Mouse (Mus musculus) liver, embryonic 14.5 days (tissue): ENCODE data around the gene Zfp866. TPM values are rescaled to one million over a fixed set of nuclear protein-coding genes. Genes with fewer than 3 reads are reported as not detected.

Experiments used
- ATAC-seq: fragments of 200-750 bp; cut with Nextera tagmentation; 2 replicates; pipeline ENCODE4 v1.8.0; 2017; ENCODE audit warnings: moderate number of reproducible peaks, mild to moderate bottlenecking, moderate library complexity; ENCODE audit not compliant: insufficient read depth
- DNase-seq, 3 experiments: peaks; one replicate each; pipeline ENCODE4 v3.0.0-alpha.2; 2012 to 2013; ENCODE audit warnings: low read depth in 3 of 3, low spot score in 3 of 3
- H3K27ac ChIP-seq: fragments of 300-500 bp; sonication (generic); 2 replicates; pipeline ENCODE4 v1.5.1; 2014; ENCODE audit warnings: moderate library complexity, mild to moderate bottlenecking, control low read depth, inconsistent platforms
- H3K27me3 ChIP-seq: fragments of 300-500 bp; sonication (generic); 2 replicates; pipeline ENCODE4 v1.6.1; 2014; ENCODE audit warnings: mild to moderate bottlenecking, low read length, moderate library complexity; ENCODE audit not compliant: control insufficient read depth, insufficient read depth
- H3K36me3 ChIP-seq: fragments of 300-500 bp; sonication (generic); replicated peaks from 2 replicates; pipeline ENCODE4 v1.6.1; 2014; ENCODE audit warnings: low read depth; ENCODE audit not compliant: control insufficient read depth, insufficient read depth
- H3K4me1 ChIP-seq, 2 experiments: fragments of 200-500 bp in 1 of 2; fragments of 300-500 bp in 1 of 2; sonication (generic) in 1 of 2; replicated peaks; 2 replicates each; pipeline ENCODE4 v1.6.1; 2012 to 2014; ENCODE audit warnings: antibody characterized with exemption in 1 of 2, inconsistent platforms in 1 of 2, low read length in 1 of 2; ENCODE audit not compliant: control insufficient read depth in 2 of 2, insufficient read depth in 2 of 2
- H3K4me2 ChIP-seq: fragments of 300-500 bp; sonication (generic); 2 replicates; pipeline ENCODE4 v1.6.1; 2014; ENCODE audit warnings: low read depth, mild to moderate bottlenecking, control low read depth, moderate library complexity
- H3K4me3 ChIP-seq, 2 experiments: fragments of 200-500 bp in 1 of 2; fragments of 300-500 bp in 1 of 2; sonication (generic) in 1 of 2; 2 replicates each; pipeline ENCODE4 v1.5.1; 2012 to 2014; ENCODE audit warnings: low read depth in 2 of 2, low read length in 2 of 2, mild to moderate bottlenecking in 2 of 2, control low read depth in 1 of 2, inconsistent platforms in 1 of 2, moderate library complexity in 1 of 2; ENCODE audit not compliant: insufficient read depth in 1 of 2
- H3K9ac ChIP-seq: fragments of 300-500 bp; sonication (generic); replicated peaks from 2 replicates; pipeline ENCODE4 v1.6.1; 2014; ENCODE audit warnings: mild to moderate bottlenecking, control low read depth, moderate library complexity
- H3K9me3 ChIP-seq: fragments of 300-500 bp; sonication (generic); 2 replicates; pipeline ENCODE4 v1.6.1; 2016; ENCODE audit warnings: low read length, mixed read lengths; ENCODE audit not compliant: control insufficient read depth
- CTCF ChIP-seq: IDR thresholded peaks from 2 replicates; pipeline ENCODE4 v1.5.1; 2016; ENCODE audit warnings: antibody characterized with exemption, low read depth, control low read depth
- EP300 ChIP-seq: IDR thresholded peaks from 2 replicates; pipeline ENCODE4 v1.6.1; 2016; ENCODE audit warnings: antibody characterized with exemption, low read depth
- WGBS: fragments of 180-500 bp; shearing (Covaris S2); extraction: QIAGEN DNeasy Blood & Tissue Kit; methylation state at CpG from one replicate; pipeline ENCODE4 v1.1.7; 2014; ENCODE audit not compliant: insufficient replicate concordance; 5-methylcytosine and 5-hydroxymethylcytosine counted together
- polyA plus RNA-seq, 2 experiments: library from polyadenylated mRNA; depleted of rRNA in 1 of 2; stranded (reverse) in 1 of 2; unstranded in 1 of 2; fragments of >200 nt; fragmentation: Nextera tagmentation in 1 of 2; extraction: Ambion mirVana in 1 of 2; gene quantifications; 2 replicates each; pipeline versions ENCODE4 v1.2.1 to v1.2.3; 2012 to 2014

Zfp866 gene
- polyA plus RNA-seq, 2 experiments: 5.8 to 6.0 TPM

DNA sequence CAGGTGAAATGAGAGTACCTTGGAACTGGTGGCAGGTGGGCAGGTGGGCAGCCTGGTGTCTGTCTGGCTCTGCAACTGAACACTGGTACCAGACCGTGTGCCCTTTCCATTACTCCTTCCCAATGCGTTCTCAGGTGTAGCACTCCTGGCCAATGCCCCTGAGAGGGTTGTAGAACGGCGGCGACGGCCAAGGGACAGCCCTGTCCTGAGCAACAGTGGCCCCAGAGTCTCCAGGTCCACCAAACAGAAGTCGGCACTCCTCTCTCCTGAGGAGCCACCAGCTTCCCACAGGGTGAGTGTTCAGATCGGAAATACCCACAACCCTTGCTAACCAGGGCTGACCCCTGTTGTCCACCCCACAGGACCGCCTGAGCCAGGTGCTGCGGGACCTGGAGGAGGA, 14.1 kb upstream of the Zfp866 start:
- DNase-seq (no peak), ATAC-seq (no peak)
- TF ChIP-seq CTCF: no peak
- TF ChIP-seq EP300: no peak
- WGBS: 86% methylated on average over 10 of the region's 10 CpGs
- no peak overlapping the region for H3K4me2 ChIP-seq
- no peak overlapping the region for H3K9ac ChIP-seq
- no peaks in the 10 kb centered on the region for H3K9me3 ChIP-seq
- H3K27me3 ChIP-seq: no peaks in the 10 kb centered on the region
- H3K27ac ChIP-seq: no peak overlapping the region
- H3K4me3 ChIP-seq: no peak overlapping the region
- H3K4me1 ChIP-seq: peaks cover 4 to 7% of the 10 kb centered on the region in 2 experiments; a peak in 3 of 4 replicates
- H3K36me3 ChIP-seq: peaks cover 60% of the 10 kb centered on the region

DNA sequence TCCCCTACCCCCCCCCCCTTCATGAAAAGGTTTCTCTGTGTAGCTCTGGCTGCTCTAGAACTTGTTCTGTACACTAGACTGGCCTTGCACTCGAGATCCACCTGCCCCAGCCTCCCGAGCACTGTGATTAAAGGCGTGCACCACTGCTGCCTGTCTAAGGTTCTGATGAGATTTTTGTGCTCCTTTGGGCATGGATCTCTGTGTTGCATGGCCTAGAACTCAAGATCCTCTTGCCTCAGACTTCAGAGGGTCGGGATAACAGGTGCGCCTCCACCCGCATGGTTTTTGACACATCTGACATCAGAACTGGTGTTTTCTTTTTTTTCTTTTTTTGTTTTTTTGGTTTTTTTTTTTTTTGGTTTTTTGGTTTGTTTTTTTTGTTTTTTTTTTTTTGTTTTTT, 13.6 kb upstream of the Zfp866 start:
- DNase-seq (no peak), ATAC-seq (no peak)
- TF ChIP-seq CTCF (no peak), EP300 (no peak)
- Histone ChIP-seq H3K4me3 (no peak overlapping the region), H3K27ac (no peak overlapping the region), H3K4me2 (no peak overlapping the region), H3K4me1 (peaks cover 4 to 7% of the 10 kb centered on the region in 2 experiments; a peak in 3 of 4 replicates), H3K27me3 (no peaks in the 10 kb centered on the region), H3K9me3 (no peaks in the 10 kb centered on the region), H3K36me3 (peaks cover 65% of the 10 kb centered on the region), H3K9ac (no peak overlapping the region)
- 83% methylated on average over 6 of the region's 6 CpGs for WGBS

DNA sequence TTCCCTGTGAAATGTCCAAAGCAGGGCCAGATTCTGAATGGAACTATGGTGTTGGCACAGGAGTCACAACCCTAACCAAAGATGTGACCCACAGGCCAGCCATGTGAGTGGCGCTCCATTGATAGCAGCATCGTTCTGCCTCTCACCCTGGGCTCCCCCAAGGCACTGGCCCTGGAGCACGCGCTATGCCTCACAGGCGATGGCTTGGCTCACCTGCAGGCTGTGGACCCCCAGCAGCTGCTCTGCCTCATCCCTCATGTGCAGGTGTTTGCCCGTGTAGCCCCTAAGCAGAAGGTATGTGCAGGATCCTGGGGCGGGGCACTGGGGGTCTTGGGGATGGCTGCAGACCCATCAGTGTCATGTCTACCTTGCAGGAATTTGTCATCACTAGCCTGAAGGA, 12.4 kb upstream of the Zfp866 start:
- no peaks in the 10 kb centered on the region for H3K9me3 ChIP-seq
- WGBS: 87% methylated on average over 7 of the region's 7 CpGs
- TF ChIP-seq CTCF: no peak
- no peak for TF ChIP-seq EP300
- H3K4me2 ChIP-seq: no peak overlapping the region
- no peaks in the 10 kb centered on the region for H3K27me3 ChIP-seq
- H3K4me3 ChIP-seq: no peak overlapping the region
- ATAC-seq: no peak
- H3K4me1 ChIP-seq: 0 out of 4 replicates have a peak, but pooled peaks cover 0 to 2% of the 10 kb centered on the region in 2 experiments
- no peak overlapping the region for H3K27ac ChIP-seq
- H3K9ac ChIP-seq: no peak overlapping the region
- DNase-seq: no peak
- peaks cover 75% of the 10 kb centered on the region for H3K36me3 ChIP-seq

DNA sequence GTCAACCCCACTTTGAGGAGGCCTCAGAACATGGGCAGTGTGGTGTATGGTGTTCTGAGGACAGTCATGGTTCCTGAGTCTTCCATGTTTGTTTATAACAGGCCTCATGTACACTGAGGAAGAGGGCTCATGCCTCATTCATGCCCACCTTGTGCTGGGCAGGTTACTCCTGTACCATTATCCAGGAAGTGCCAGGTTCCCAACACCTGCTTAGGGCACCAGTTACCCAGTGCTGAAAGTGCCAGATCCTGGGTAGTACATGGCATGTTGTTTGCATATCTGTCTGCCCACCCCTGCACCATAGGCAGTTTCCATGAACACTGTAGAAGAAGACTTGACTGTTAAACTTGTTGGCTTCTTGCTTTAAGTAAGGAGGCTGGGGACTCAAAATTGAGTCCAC, 11.2 kb upstream of the Zfp866 start:
- ATAC-seq: no peak
- no peak for DNase-seq
- Histone ChIP-seq H3K27me3 (no peaks in the 10 kb centered on the region), H3K4me2 (no peak overlapping the region), H3K27ac (no peak overlapping the region), H3K9me3 (no peaks in the 10 kb centered on the region), H3K9ac (no peak overlapping the region), H3K4me1 (no peaks in the 10 kb centered on the region), H3K4me3 (no peak overlapping the region), H3K36me3 (peaks cover 79% of the 10 kb centered on the region)
- no peak for TF ChIP-seq EP300
- no peak for TF ChIP-seq CTCF

DNA sequence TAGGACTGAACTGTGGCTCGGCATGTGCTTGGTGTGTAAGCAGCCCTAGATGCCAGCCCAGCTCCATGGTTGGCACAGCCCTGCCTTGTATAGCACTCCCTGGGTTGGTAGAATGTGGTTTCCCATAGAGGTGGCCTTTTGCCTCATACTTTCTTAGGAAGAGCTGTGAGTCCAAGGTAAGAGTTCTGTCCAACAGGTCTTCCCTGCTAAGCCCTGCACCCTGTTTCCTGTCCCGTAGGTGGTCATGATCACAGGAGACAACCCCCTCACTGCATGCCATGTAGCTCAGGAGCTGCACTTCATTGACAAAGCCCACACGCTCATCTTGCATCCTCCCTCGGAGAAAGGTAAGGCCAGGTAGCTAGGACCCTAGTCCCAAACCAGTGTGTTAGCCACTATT, 10.8 kb upstream of the Zfp866 start:
- Histone ChIP-seq H3K4me1 (no peaks in the 10 kb centered on the region), H3K9me3 (no peaks in the 10 kb centered on the region), H3K4me2 (no peak overlapping the region), H3K27me3 (no peaks in the 10 kb centered on the region), H3K36me3 (peaks cover 81% of the 10 kb centered on the region), H3K27ac (no peak overlapping the region), H3K9ac (no peak overlapping the region), H3K4me3 (no peak overlapping the region)
- ATAC-seq (no peak), DNase-seq (no peak)
- WGBS: 84% methylated on average over 4 of the region's 4 CpGs
- TF ChIP-seq EP300 (no peak), CTCF (no peak)

DNA sequence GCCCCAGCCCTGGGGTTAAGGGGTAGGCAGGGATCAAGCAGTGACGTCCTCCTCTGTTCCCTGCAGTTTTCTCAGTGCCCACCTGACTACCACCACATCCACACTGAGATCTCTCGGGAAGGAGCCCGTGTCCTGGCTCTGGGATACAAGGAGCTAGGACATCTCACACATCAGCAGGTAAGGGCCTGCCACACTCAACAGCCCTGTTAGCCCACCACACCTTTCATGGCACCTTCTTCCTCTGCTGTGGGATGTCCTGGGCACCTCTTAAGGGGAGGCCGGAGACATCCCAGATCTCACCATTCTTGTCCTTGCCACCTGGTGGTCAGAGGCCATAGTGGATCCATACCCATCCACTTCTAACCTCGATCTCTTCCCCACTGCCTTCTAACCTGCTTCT, 9.0 kb upstream of the Zfp866 start:
- Histone ChIP-seq H3K9ac (no peak overlapping the region), H3K27me3 (no peaks in the 10 kb centered on the region), H3K4me3 (no peak overlapping the region), H3K27ac (no peak overlapping the region), H3K4me2 (no peak overlapping the region), H3K4me1 (no peaks in the 10 kb centered on the region), H3K9me3 (no peaks in the 10 kb centered on the region), H3K36me3 (peaks cover 87% of the 10 kb centered on the region)
- WGBS: 88% methylated on average over 5 of the region's 5 CpGs
- ATAC-seq: no peak
- TF ChIP-seq CTCF: peak; percentile 14; the same call in 1 of the 2 replicates
- TF ChIP-seq EP300: no peak
- no peak for DNase-seq
